Mouse (Mus musculus) olfactory bulb, adult 2 months (tissue): Measurements from ENCODE around the gene Syn1. TPM values are rescaled to one million over a fixed set of nuclear protein-coding genes. Genes with fewer than 3 reads are reported as not detected.

ENCODE experiments used
- H3K27ac ChIP-seq: fragments of 200-500 bp; 2 replicates; pipeline ENCODE4 v1.5.1; 2012; ENCODE audit warnings: low read depth, low read length; ENCODE audit not compliant: insufficient read depth
- H3K4me1 ChIP-seq: fragments of 200-500 bp; 2 replicates; pipeline ENCODE4 v1.6.1; 2012; ENCODE audit warnings: low read length; ENCODE audit not compliant: control insufficient read depth, insufficient read depth
- H3K4me3 ChIP-seq: fragments of 200-500 bp; 2 replicates; pipeline ENCODE4 v1.5.1; 2012; ENCODE audit warnings: mild to moderate bottlenecking, low read depth, low read length, moderate library complexity; ENCODE audit not compliant: insufficient read depth
- CTCF ChIP-seq: fragments of 200-500 bp; IDR thresholded peaks from 2 replicates; pipeline ENCODE4 v1.5.1; 2012; ENCODE audit warnings: low read depth, mild to moderate bottlenecking, low read length, moderate library complexity; ENCODE audit not compliant: insufficient read depth
- POLR2A ChIP-seq: fragments of 200-500 bp; IDR thresholded peaks from 2 replicates; pipeline ENCODE4 v1.6.1; 2012; ENCODE audit warnings: mild to moderate bottlenecking, low read depth, low read length, moderate library complexity; ENCODE audit not compliant: insufficient read depth
- WGBS: fragments of 180-500 bp; shearing (Covaris S2); methylation state at CpG from one replicate; pipeline ENCODE4 v1.1.7; 2018; 5-methylcytosine and 5-hydroxymethylcytosine counted together
- polyA plus RNA-seq: library from polyadenylated mRNA; stranded (reverse); fragments of >200 nt; gene quantifications from 2 replicates; pipeline ENCODE4 v1.2.4, GENCODE M21; 2012; ENCODE audit warnings: low replicate concordance; ENCODE audit not compliant: missing spikeins, insufficient read depth, insufficient read length

Syn1 gene
- polyA plus RNA-seq, 1 experiment: not detected

GRCm38 (mm10) chrX:20869203-20869602 is 51.6 kb downstream of the Syn1 start:
- Histone ChIP-seq H3K27ac (peak overlapping the region; percentile 80; the same call in 1 of the 2 replicates), H3K4me1 (peaks cover 12% of the 10 kb centered on the region), H3K4me3 (no peak overlapping the region)
- WGBS: 38% methylated on average over 1 of the region's 1 CpGs
- TF ChIP-seq POLR2A: no peak
- TF ChIP-seq CTCF: no peak

GRCm38 (mm10) chrX:20868091-20868490 is 52.7 kb downstream of the Syn1 start:
- 51% methylated on average over 4 of the region's 4 CpGs for WGBS
- peaks cover 16% of the 10 kb centered on the region for H3K4me1 ChIP-seq
- H3K4me3 ChIP-seq: no peak overlapping the region
- H3K27ac ChIP-seq: no peak overlapping the region
- no peak for TF ChIP-seq POLR2A

- no peak overlapping the region for H3K27ac ChIP-seq
- H3K4me3 ChIP-seq: no peak overlapping the region
- 58% methylated on average over 9 of the region's 9 CpGs for WGBS
- peaks cover 13% of the 10 kb centered on the region for H3K4me1 ChIP-seq
- no peak for TF ChIP-seq POLR2A
- TF ChIP-seq CTCF: no peak
Measured at GRCm38 (mm10) chrX:20863161-20864101, 57.4 kb downstream of the Syn1 start.

- no peak for TF ChIP-seq POLR2A
- H3K27ac ChIP-seq: no peak overlapping the region
- H3K4me1 ChIP-seq: peaks cover 13% of the 10 kb centered on the region
- 49% methylated on average over 29 of the region's 29 CpGs for WGBS
- no peak overlapping the region for H3K4me3 ChIP-seq
Measured at GRCm38 (mm10) chrX:20862105-20863065, 58.4 kb downstream of the Syn1 start.

GRCm38 (mm10) chrX:20861453-20862104 is 59.2 kb downstream of the Syn1 start:
- Histone ChIP-seq H3K4me1 (peaks cover 13% of the 10 kb centered on the region), H3K27ac (no peak overlapping the region; the same call in 1 of the 2 replicates), H3K4me3 (no peak overlapping the region)
- 61% methylated on average over 5 of the region's 5 CpGs for WGBS
- TF ChIP-seq POLR2A (no peak), CTCF (no peak)

- WGBS: 85% methylated on average over 7 of the region's 7 CpGs
Measured at GRCm38 (mm10) chrX:20853794-20854193, 67.0 kb downstream of the Syn1 start.

GRCm38 (mm10) chrX:20848256-20848984 is 72.4 kb downstream of the Syn1 start:
- peaks cover 14% of the 10 kb centered on the region for H3K4me1 ChIP-seq

More at GRCm38 (mm10) chrX:20853794-20854193, 67.0 kb downstream of the Syn1 start:
- Histone ChIP-seq H3K4me3 (no peak overlapping the region), H3K27ac (no peak overlapping the region), H3K4me1 (peaks cover 19% of the 10 kb centered on the region)
- TF ChIP-seq POLR2A: no peak
- no peak for TF ChIP-seq CTCF

GRCm38 (mm10) chrX:20847816-20848215 is 73.0 kb downstream of the Syn1 start:
- peaks cover 10% of the 10 kb centered on the region for H3K4me1 ChIP-seq
- TF ChIP-seq POLR2A: no peak
- TF ChIP-seq CTCF: no peak
- peak overlapping the region; percentile 66; the same call in 1 of the 2 replicates for H3K27ac ChIP-seq
- 17% methylated on average over 2 of the region's 2 CpGs for WGBS
- H3K4me3 ChIP-seq: no peak overlapping the region

More at GRCm38 (mm10) chrX:20848256-20848984, 72.4 kb downstream of the Syn1 start:
- no peak for TF ChIP-seq CTCF
- TF ChIP-seq POLR2A: peak; percentile 46; the same call in 1 of the 2 replicates
- WGBS: 21% methylated on average over 42 of the region's 42 CpGs
- H3K4me3 ChIP-seq: peak overlapping the region; percentile 98
- peak overlapping the region; percentile 97 for H3K27ac ChIP-seq
